Mouse (Mus musculus): ENCODE results near the gene Tmem221. TPM values are rescaled to one million over a fixed set of nuclear protein-coding genes. Genes with fewer than 3 reads are reported as not detected.

The Tmem221 gene
- total and polyA plus RNA-seq, 3 experiments: 1.7 to 5.1 TPM; not detected in 1

DNA sequence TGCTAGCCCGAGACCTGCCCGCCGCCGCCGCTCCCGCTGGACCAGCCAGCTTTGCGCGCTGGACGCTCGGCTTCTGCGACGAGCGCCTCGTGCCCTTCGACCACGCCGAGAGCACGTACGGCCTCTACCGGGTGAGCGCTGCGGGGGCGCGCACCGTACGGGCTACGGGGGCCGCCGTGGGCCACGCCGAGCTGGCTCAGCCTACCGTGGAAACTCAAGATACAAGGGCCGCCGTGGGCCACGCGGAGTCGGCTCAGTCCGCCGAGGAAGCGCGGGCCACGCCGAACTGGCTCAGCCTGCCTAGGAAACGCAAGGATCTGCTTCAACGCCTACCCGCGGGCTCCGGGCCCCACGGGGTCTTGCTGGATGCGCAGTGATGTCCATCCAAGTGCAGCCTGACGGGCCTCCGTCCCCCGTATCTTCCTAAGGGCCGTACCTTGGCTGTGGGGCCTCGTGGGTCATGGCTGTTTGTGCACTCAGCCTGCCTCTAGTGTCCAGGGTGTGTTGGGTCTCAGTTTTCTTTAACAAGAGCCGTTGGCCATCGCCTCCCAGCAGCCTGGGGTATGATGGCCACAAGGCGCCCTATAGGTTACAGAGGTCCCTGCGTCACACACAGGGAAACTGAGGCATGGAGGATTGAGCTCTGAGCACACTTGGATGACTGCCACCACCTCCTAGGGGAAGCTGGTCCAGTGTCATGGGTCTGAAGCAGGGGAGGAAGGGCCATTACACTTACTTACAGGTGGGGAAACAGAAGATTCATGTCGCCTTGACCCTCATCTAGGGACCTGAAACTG, 33.9 kb upstream of the Tmem221 start:
- Histone ChIP-seq H3K4me1 (ENCODE audit: control insufficient read depth in 1 of 2, insufficient read depth in 2 of 2, low read length in 2 of 2) (peaks cover 9 to 28% of the 10 kb centered on the region in 2 experiments), H3K79me2 (ENCODE audit: control insufficient read depth, insufficient read depth, low read length, poor library complexity) (peaks cover 21% of the 10 kb centered on the region), H3K27ac (ENCODE audit: control insufficient read depth, low read depth, low read length) (peak overlapping the region; percentile 93), H3K9me3 (replicated peaks; ENCODE audit: insufficient read depth, low read length) (no peaks in the 10 kb centered on the region), H3K36me3 (ENCODE audit: control insufficient read depth in 1 of 2, insufficient read depth in 2 of 2, low read length in 2 of 2) (peaks cover 0 to 12% of the 10 kb centered on the region in 2 experiments; a peak in 3 of 4 replicates), H3K27me3 (ENCODE audit: control insufficient read depth in 1 of 2, insufficient read depth in 2 of 2, low read length in 2 of 2) (no peaks in the 10 kb centered on the region), H3K9ac (ENCODE audit: control insufficient read depth, low read depth, low read length, poor library complexity, severe bottlenecking) (peak overlapping the region; percentile 89), H3K4me3 (ENCODE audit: control insufficient read depth in 1 of 2, insufficient read depth in 1 of 2, low read depth in 2 of 2, low read length in 2 of 2) (peak overlapping the region; percentile 79 to 87)
- no peak for DNase-seq (ENCODE audit: low read depth, low spot score)
- TF ChIP-seq MAX (IDR thresholded peaks at IDR 0.05; ENCODE audit: low read length) (no peak), TBP (IDR thresholded peaks at IDR 0.05; ENCODE audit: low read depth, low read length) (0 out of 2 replicates have a peak, but pooled peaks have one; percentile 11), POLR2A (IDR thresholded peaks at IDR 0.05; ENCODE audit: control insufficient read depth in 1 of 2, insufficient read depth in 1 of 2, low read depth in 1 of 2, low read length in 2 of 2, poor library complexity in 1 of 2) (peak in 1 of 2 experiments; percentile 13; a peak in 1 of 4 replicates), RCOR1 (IDR thresholded peaks at IDR 0.05; ENCODE audit: low read depth, low read length) (no peak), SMC3 (IDR thresholded peaks at IDR 0.05; ENCODE audit: low read depth, low read length) (no peak), POLR2AphosphoS5 (IDR thresholded peaks at IDR 0.05; ENCODE audit: borderline replicate concordance, low read depth, low read length) (no peak), TAL1 (IDR thresholded peaks at IDR 0.05; ENCODE audit: low read length) (no peak), ELF1 (IDR thresholded peaks at IDR 0.05; ENCODE audit: low read depth, low read length) (no peak), ZNF384 (IDR thresholded peaks at IDR 0.05; ENCODE audit: low read depth, low read length) (no peak), MYC (IDR thresholded peaks at IDR 0.05; ENCODE audit: low read depth, low read length) (peak; percentile 36; the same call in 1 of the 2 replicates), BHLHE40 (IDR thresholded peaks at IDR 0.05; ENCODE audit: borderline replicate concordance, low read depth, low read length) (no peak), ETS1 (IDR thresholded peaks at IDR 0.05; ENCODE audit: low read depth, low read length) (no peak), EP300 (IDR thresholded peaks at IDR 0.05; ENCODE audit: low read depth in 1 of 2, low read length in 2 of 2) (no peak), ZMIZ1 (IDR thresholded peaks at IDR 0.05; ENCODE audit: low read depth, low read length) (no peak), GATA1 (IDR thresholded peaks at IDR 0.05; ENCODE audit: low read depth, low read length) (no peak), JUND (IDR thresholded peaks at IDR 0.05; ENCODE audit: low read depth, low read length) (no peak), MYB (IDR thresholded peaks at IDR 0.05; ENCODE audit: low read depth, low read length) (no peak), CHD1 (IDR thresholded peaks at IDR 0.05; ENCODE audit: low read depth, low read length) (no peak), CHD2 (IDR thresholded peaks at IDR 0.05; ENCODE audit: low read length) (no peak), MXI1 (IDR thresholded peaks at IDR 0.05; ENCODE audit: low read depth, low read length) (peak; percentile 26; the same call in 1 of the 2 replicates), ZKSCAN1 (IDR thresholded peaks at IDR 0.05; ENCODE audit: low read depth, low read length) (no peak), NELFE (IDR thresholded peaks at IDR 0.05; ENCODE audit: low read depth, low read length) (no peak), E2F4 (IDR thresholded peaks at IDR 0.05; ENCODE audit: borderline replicate concordance, low read depth, low read length) (no peak), TCF12 (IDR thresholded peaks at IDR 0.05; ENCODE audit: low read depth, low read length) (no peak), MEF2A (IDR thresholded peaks at IDR 0.05; ENCODE audit: extremely low read depth, insufficient replicate concordance, low read depth, low read length, poor library complexity, severe bottlenecking) (no peak), POLR2AphosphoS2 (IDR thresholded peaks at IDR 0.05; ENCODE audit: low read length) (no peak), USF1 (IDR thresholded peaks at IDR 0.05; ENCODE audit: low read depth, low read length) (0 out of 2 replicates have a peak, but pooled peaks have one; percentile 1), GABPA (IDR thresholded peaks at IDR 0.05; ENCODE audit: low read depth, low read length) (no peak)
